Mouse (Mus musculus) thymus, postnatal 4 days (tissue): ENCODE measurements around the gene Pear1.

Experiments
- DNase-seq: peaks from one replicate; pipeline ENCODE4 v3.0.0; 2021

Gene Pear1

GRCm38 (mm10) chr3:87725396-87726160 is 98.5 kb downstream of the Pear1 start:
- DNase-seq = no peak

- DNase-seq = no peak
These were observed 99.5 kb downstream of the Pear1 start for GRCm38 (mm10) chr3:87724556-87724955.

GRCm38 (mm10) chr3:87718525-87718924 is 105.6 kb downstream of the Pear1 start:
- DNase-seq = no peak
